Mouse (Mus musculus) monocyte, adult 2 months (primary cell): ENCODE results near the gene Rfpl4b.
"Not testable (repeated sequence)": the region's sequence is repeated elsewhere in the genome, so short reads cannot be mapped to it uniquely, and the experiment has no call there.

ENCODE experiments used
- DNase-seq, 2 experiments: peaks; one replicate each; pipeline ENCODE4 v3.0.0; 2022; ENCODE audit warnings: low spot score in 2 of 2, low read depth in 1 of 2

Rfpl4b gene

GRCm38 (mm10) chr10:38821679-38822078 lies at the start of gene Rfpl4b:
Rfpl4b (minus strand) TSS chr10:38821779.
- DNase-seq, result no peak

- no peak for DNase-seq
These were observed 33.6 kb upstream of the Rfpl4b start for GRCm38 (mm10) chr10:38855186-38855585.

- not testable (repeated sequence) for DNase-seq
These were observed 28.4 kb upstream of the Rfpl4b start for GRCm38 (mm10) chr10:38850006-38850405.

- no peak for DNase-seq
These were observed 27.4 kb upstream of the Rfpl4b start for GRCm38 (mm10) chr10:38848884-38849499.

GRCm38 (mm10) chr10:38848231-38848630 lies 26.7 kb upstream of the Rfpl4b start:
- DNase-seq, result no peak

GRCm38 (mm10) chr10:38823741-38824140 lies 2.2 kb upstream of the Rfpl4b start:
- DNase-seq, result no peak

- DNase-seq, result no peak
These were observed 15.5 kb downstream of the Rfpl4b start for GRCm38 (mm10) chr10:38806056-38806455.

GRCm38 (mm10) chr10:38804047-38804446 lies 17.5 kb downstream of the Rfpl4b start:
- no peak for DNase-seq

GRCm38 (mm10) chr10:38803304-38803703 lies 18.3 kb downstream of the Rfpl4b start:
- no peak for DNase-seq

- DNase-seq, result no peak
These were observed 33.0 kb downstream of the Rfpl4b start for GRCm38 (mm10) chr10:38788612-38789011.
